Mouse (Mus musculus): ENCODE data around the gene Hnrnpa0. TPM values are rescaled to one million over a fixed set of nuclear protein-coding genes. Genes with fewer than 3 reads are reported as not detected.

The Hnrnpa0 gene
- polyA plus RNA-seq, 1 experiment from 2014 or later, result 24.6 TPM

GRCm38 (mm10) chr13:58083521-58083920, 44.8 kb downstream of the Hnrnpa0 start:
- H3K4me1 ChIP-seq (replicated peaks; ENCODE audit: control insufficient read depth, insufficient read depth), result no peaks in the 10 kb centered on the region
- H3K36me3 ChIP-seq (ENCODE audit: control insufficient read depth, insufficient read depth, low read length), result no peaks in the 10 kb centered on the region
- DNase-seq (ENCODE audit: low spot score) (no peak), ATAC-seq (ENCODE audit: low FRiP score, low TSS enrichment) (no peak)
- H3K9me3 ChIP-seq (ENCODE audit: control insufficient read depth, low read length), result no peaks in the 10 kb centered on the region
- H3K9ac ChIP-seq (ENCODE audit: low read length), result no peak overlapping the region
- H3K27ac ChIP-seq (replicated peaks), result no peak overlapping the region
- TF ChIP-seq EP300 (optimal IDR thresholded peaks at IDR 0.05) (no peak), CTCF (IDR thresholded peaks at IDR 0.05; ENCODE audit: low read depth) (no peak)
- no peak overlapping the region for H3K4me2 ChIP-seq (replicated peaks; ENCODE audit: low read depth)
- WGBS, result 80% methylated on average over 11 of the region's 11 CpGs
- no peaks in the 10 kb centered on the region for H3K27me3 ChIP-seq (ENCODE audit: control insufficient read depth, insufficient read depth, low read length)
- no peak overlapping the region for H3K4me3 ChIP-seq (ENCODE audit: low read depth, low read length)

- H3K9ac ChIP-seq (ENCODE audit: low read length), result no peak overlapping the region
- H3K27ac ChIP-seq (replicated peaks), result no peak overlapping the region
- WGBS, result 60% methylated on average over 5 of the region's 5 CpGs
- no peaks in the 10 kb centered on the region for H3K9me3 ChIP-seq (ENCODE audit: control insufficient read depth, low read length)
- H3K4me1 ChIP-seq (replicated peaks; ENCODE audit: control insufficient read depth, insufficient read depth), result no peaks in the 10 kb centered on the region
- H3K4me2 ChIP-seq (replicated peaks; ENCODE audit: low read depth), result no peak overlapping the region
- no peak overlapping the region for H3K4me3 ChIP-seq (ENCODE audit: low read depth, low read length)
- DNase-seq (ENCODE audit: low spot score) (no peak), ATAC-seq (ENCODE audit: low FRiP score, low TSS enrichment) (no peak)
- no peaks in the 10 kb centered on the region for H3K27me3 ChIP-seq (ENCODE audit: control insufficient read depth, insufficient read depth, low read length)
- TF ChIP-seq CTCF (IDR thresholded peaks at IDR 0.05; ENCODE audit: low read depth) (no peak), EP300 (optimal IDR thresholded peaks at IDR 0.05) (no peak)
- H3K36me3 ChIP-seq (ENCODE audit: control insufficient read depth, insufficient read depth, low read length), result no peaks in the 10 kb centered on the region
Measured at GRCm38 (mm10) chr13:58083048-58083447, 45.3 kb downstream of the Hnrnpa0 start.

- no peaks in the 10 kb centered on the region for H3K4me1 ChIP-seq (replicated peaks; ENCODE audit: control insufficient read depth, insufficient read depth)
- H3K27me3 ChIP-seq (ENCODE audit: control insufficient read depth, insufficient read depth, low read length), result no peaks in the 10 kb centered on the region
- H3K36me3 ChIP-seq (ENCODE audit: control insufficient read depth, insufficient read depth, low read length), result no peaks in the 10 kb centered on the region
- WGBS, result 64% methylated on average over 5 of the region's 5 CpGs
- no peaks in the 10 kb centered on the region for H3K9me3 ChIP-seq (ENCODE audit: control insufficient read depth, low read length)
- ATAC-seq (ENCODE audit: low FRiP score, low TSS enrichment) (no peak), DNase-seq (ENCODE audit: low spot score) (no peak)
- no peak overlapping the region for H3K9ac ChIP-seq (ENCODE audit: low read length)
- TF ChIP-seq CTCF (IDR thresholded peaks at IDR 0.05; ENCODE audit: low read depth) (no peak), EP300 (optimal IDR thresholded peaks at IDR 0.05) (no peak)
- no peak overlapping the region for H3K4me3 ChIP-seq (ENCODE audit: low read depth, low read length)
- no peak overlapping the region for H3K4me2 ChIP-seq (replicated peaks; ENCODE audit: low read depth)
- H3K27ac ChIP-seq (replicated peaks), result no peak overlapping the region
Measured at GRCm38 (mm10) chr13:58078361-58078760, 50.0 kb downstream of the Hnrnpa0 start.

Other genes with a start within 250 kb of the Hnrnpa0 start
- 1.6 and 1.7 TPM in 2 replicates for gene Spock1, start 220.2 kb downstream of the Hnrnpa0 start, polyA plus RNA-seq (2015; fragmentation: Nextera tagmentation; extraction: Ambion mirVana)
- gene Klhl3, start 15.0 kb downstream of the Hnrnpa0 start, polyA plus RNA-seq (2015; fragmentation: Nextera tagmentation; extraction: Ambion mirVana), result 1.1 and 1.2 TPM in 2 replicates
- gene Idnk, start 29.1 kb upstream of the Hnrnpa0 start, polyA plus RNA-seq (2015; fragmentation: Nextera tagmentation; extraction: Ambion mirVana), result 35.0 and 37.5 TPM in 2 replicates
- gene Ubqln1, start 87.1 kb upstream of the Hnrnpa0 start, polyA plus RNA-seq (2015; fragmentation: Nextera tagmentation; extraction: Ambion mirVana), result 61.4 and 65.4 TPM in 2 replicates
- 14.0 and 14.8 TPM in 2 replicates for gene Gkap1, start 147.1 kb upstream of the Hnrnpa0 start, polyA plus RNA-seq (2015; fragmentation: Nextera tagmentation; extraction: Ambion mirVana)
- 0.11 and 0.19 TPM in 2 replicates for gene Kif27, start 230.6 kb upstream of the Hnrnpa0 start, polyA plus RNA-seq (2015; fragmentation: Nextera tagmentation; extraction: Ambion mirVana)

Measured in stomach, postnatal 0 days (tissue).